Mouse (Mus musculus) kidney, adult 2 months (tissue): ENCODE measurements around the gene 1700001C19Rik.

Experiments
- CTCF ChIP-seq: fragments of 200-500 bp; conservative IDR thresholded peaks from 2 replicates; pipeline ENCODE4 v1.5.1; 2011; ENCODE audit warnings: low read depth, mild to moderate bottlenecking, control low read depth, low read length, moderate library complexity, mixed read lengths; ENCODE audit not compliant: insufficient read depth, insufficient read length
- POLR2A ChIP-seq: fragments of 200-500 bp; IDR thresholded peaks from one replicate; pipeline ENCODE4 v1.6.1; 2011; ENCODE audit warnings: low read depth, low read length, control low read depth

DNA sequence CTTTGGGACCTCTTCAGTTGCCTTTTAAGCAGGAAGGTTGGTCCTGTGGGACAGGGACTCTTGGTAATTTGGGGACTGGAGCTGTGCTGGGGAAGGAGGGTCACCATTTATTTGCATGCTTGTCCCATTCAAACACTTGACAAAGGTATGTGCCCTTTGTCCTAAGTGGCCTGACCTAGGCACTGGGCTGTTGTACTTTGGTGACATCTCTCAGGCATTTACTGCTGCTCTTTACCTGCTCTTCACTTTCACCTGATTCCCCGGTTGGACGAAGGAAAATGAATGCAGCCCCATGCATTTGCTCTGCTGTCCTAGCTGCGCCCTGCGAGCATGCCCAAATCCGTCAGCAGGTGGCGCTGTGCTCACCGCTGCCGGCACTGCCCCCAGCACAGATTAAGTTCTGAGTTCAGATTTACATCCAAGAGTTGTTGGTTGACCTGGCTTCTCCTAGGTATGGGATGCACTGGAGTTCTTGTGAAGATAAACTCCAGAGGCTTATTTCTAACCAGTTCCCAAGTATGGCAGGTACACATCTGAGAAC lies 36.3 kb upstream of the 1700001C19Rik start:
- TF ChIP-seq POLR2A (no peak), CTCF (peak; percentile 95)
